Mouse (Mus musculus) CH12.LX (cell line): ENCODE measurements around the gene Apon. TPM values are rescaled to one million over a fixed set of nuclear protein-coding genes. Genes with fewer than 3 reads are reported as not detected.

Source experiments
- DNase-seq: peaks from one replicate; pipeline ENCODE4 v3.0.0-alpha.2; 2013; ENCODE audit errors: extremely low read depth
- H3K27ac ChIP-seq: 2 replicates; pipeline ENCODE4 v1.5.1; 2012; ENCODE audit warnings: low read depth, mild to moderate bottlenecking, control low read depth, moderate library complexity; ENCODE audit not compliant: insufficient read depth
- H3K27me3 ChIP-seq: replicated peaks from 2 replicates; pipeline ENCODE3; 2012; ENCODE audit warnings: inconsistent platforms
- H3K36me3 ChIP-seq, 2 experiments: replicated peaks in 1 of 2; 2 replicates each; pipeline versions ENCODE3 to v1.6.1; 2012; ENCODE audit warnings: inconsistent platforms in 1 of 2, low read length in 1 of 2, mild to moderate bottlenecking in 1 of 2, mixed read lengths in 1 of 2, moderate library complexity in 1 of 2; ENCODE audit not compliant: control insufficient read depth in 1 of 2, insufficient read depth in 1 of 2
- H3K4me1 ChIP-seq, 2 experiments: 2 replicates each; pipeline ENCODE4 v1.6.1; 2012; ENCODE audit warnings: inconsistent platforms in 1 of 2, moderate library complexity in 1 of 2; ENCODE audit not compliant: insufficient read depth in 2 of 2, control insufficient read depth in 1 of 2
- H3K4me2 ChIP-seq: 2 replicates; pipeline ENCODE4 v1.6.1; 2012; ENCODE audit warnings: low read depth, mild to moderate bottlenecking, control low read depth; ENCODE audit not compliant: poor library complexity, insufficient read depth, severe bottlenecking
- H3K4me3 ChIP-seq, 3 experiments: fragments of 150-350 bp in 1 of 3; sonication (generic) in 1 of 3; replicated peaks in 1 of 3; 2 replicates each; pipeline versions ENCODE3 to v1.5.1; 2011 to 2012; ENCODE audit warnings: low read depth in 2 of 3, low read length in 2 of 3, mild to moderate bottlenecking in 2 of 3, moderate library complexity in 2 of 3, control low read depth in 1 of 3, improper control_type of control experiment in 1 of 3, inconsistent platforms in 1 of 3, mixed read lengths in 1 of 3; ENCODE audit not compliant: poor library complexity in 1 of 3
- H3K79me2 ChIP-seq: replicated peaks from 2 replicates; pipeline ENCODE4 v1.6.1; 2012; ENCODE audit warnings: mild to moderate bottlenecking, moderate library complexity; ENCODE audit not compliant: control insufficient read depth, poor library complexity, insufficient read depth, severe bottlenecking; ENCODE audit errors: extremely low read depth
- H3K9ac ChIP-seq: 2 replicates; pipeline ENCODE4 v1.6.1; 2012; ENCODE audit warnings: low read depth, mild to moderate bottlenecking, control low read depth, moderate library complexity; ENCODE audit not compliant: insufficient read depth
- H3K9me3 ChIP-seq: replicated peaks from 2 replicates; pipeline ENCODE3; 2012; ENCODE audit warnings: low read length, inconsistent platforms, mixed read lengths
- CTCF ChIP-seq, 2 experiments: IDR thresholded peaks in 1 of 2; conservative IDR thresholded peaks in 1 of 2; 2 replicates each; pipeline ENCODE4 v1.5.1; 2011 to 2012; ENCODE audit warnings: low read depth in 2 of 2, low read length in 2 of 2, improper control_type of control experiment in 1 of 2, inconsistent platforms in 1 of 2, mild to moderate bottlenecking in 1 of 2, moderate library complexity in 1 of 2
- E2F4 ChIP-seq: IDR thresholded peaks from 2 replicates; pipeline ENCODE4 v1.6.1; 2011; ENCODE audit warnings: low read depth, low read length, improper control_type of control experiment; ENCODE audit not compliant: insufficient replicate concordance
- ELF1 ChIP-seq: IDR thresholded peaks from 2 replicates; pipeline ENCODE4 v1.6.1; 2014; ENCODE audit warnings: low read depth, mild to moderate bottlenecking, inconsistent platforms, low read length, improper control_type of control experiment
- ETS1 ChIP-seq: conservative IDR thresholded peaks from 2 replicates; pipeline ENCODE4 v1.6.1; 2012; ENCODE audit warnings: low read depth, mild to moderate bottlenecking, inconsistent platforms, low read length, improper control_type of control experiment, moderate library complexity
- GABPA ChIP-seq: IDR thresholded peaks from 2 replicates; pipeline ENCODE4 v1.6.1; 2012; ENCODE audit warnings: low read depth, low read length, improper control_type of control experiment, inconsistent platforms; ENCODE audit not compliant: insufficient replicate concordance
- JUN ChIP-seq: IDR thresholded peaks from 2 replicates; pipeline ENCODE4 v1.6.1; 2011; ENCODE audit warnings: low read depth, mild to moderate bottlenecking, low read length, improper control_type of control experiment, moderate library complexity; ENCODE audit not compliant: insufficient read depth
- MAX ChIP-seq: IDR thresholded peaks from 2 replicates; pipeline ENCODE4 v1.6.1; 2011; ENCODE audit warnings: low read length, improper control_type of control experiment
- MAZ ChIP-seq: IDR thresholded peaks from 2 replicates; pipeline ENCODE4 v1.6.1; 2012; ENCODE audit warnings: low read depth, mild to moderate bottlenecking, inconsistent platforms, low read length, improper control_type of control experiment, moderate library complexity
- MEF2A ChIP-seq: IDR thresholded peaks from 2 replicates; pipeline ENCODE4 v1.6.1; 2014; ENCODE audit warnings: low read depth, mild to moderate bottlenecking, inconsistent platforms, low read length, improper control_type of control experiment, borderline replicate concordance
- MXI1 ChIP-seq: IDR thresholded peaks from 2 replicates; pipeline ENCODE4 v1.6.1; 2011; ENCODE audit warnings: mild to moderate bottlenecking, low read depth, low read length, improper control_type of control experiment
- POLR2A ChIP-seq: IDR thresholded peaks from 2 replicates; pipeline ENCODE4 v1.6.1; 2011; ENCODE audit warnings: low read depth, mild to moderate bottlenecking, improper control_type of control experiment, low read length
- RAD21 ChIP-seq: IDR thresholded peaks from 2 replicates; pipeline ENCODE4 v1.6.1; 2011; ENCODE audit warnings: low read depth, mild to moderate bottlenecking, low read length, improper control_type of control experiment, moderate library complexity
- RCOR1 ChIP-seq: conservative IDR thresholded peaks from 2 replicates; pipeline ENCODE4 v1.6.1; 2012; ENCODE audit warnings: low read depth, mild to moderate bottlenecking, inconsistent platforms, low read length, improper control_type of control experiment
- SIN3A ChIP-seq: IDR thresholded peaks from 2 replicates; pipeline ENCODE4 v1.6.1; 2012; ENCODE audit warnings: low read length, improper control_type of control experiment, inconsistent platforms
- TBP ChIP-seq: conservative IDR thresholded peaks from 2 replicates; pipeline ENCODE4 v1.6.1; 2011; ENCODE audit warnings: low read depth, low read length, improper control_type of control experiment
- UBTF ChIP-seq: IDR thresholded peaks from 2 replicates; pipeline ENCODE4 v1.6.1; 2012; ENCODE audit warnings: low read depth, mild to moderate bottlenecking, inconsistent platforms, low read length, improper control_type of control experiment, moderate library complexity
- USF2 ChIP-seq: conservative IDR thresholded peaks from 2 replicates; pipeline ENCODE4 v1.6.1; 2011; ENCODE audit warnings: low read depth, low read length, improper control_type of control experiment
- ZKSCAN1 ChIP-seq: IDR thresholded peaks from 2 replicates; pipeline ENCODE4 v1.6.1; 2012; ENCODE audit warnings: low read depth, inconsistent platforms, low read length, improper control_type of control experiment, borderline replicate concordance
- ZMIZ1 ChIP-seq: IDR thresholded peaks from 2 replicates; pipeline ENCODE4 v1.6.1; 2012; ENCODE audit warnings: low read depth, mild to moderate bottlenecking, inconsistent platforms, low read length, improper control_type of control experiment
- dilution Hi-C: fragments of 300-500 bp; cut with MboI; formaldehyde crosslinking; loops from 2 replicates; pipeline ENCODE4 v1.14.3; 2020; ENCODE audit warnings: low sequenced_read_pairs; ENCODE audit not compliant: extremely low pct_unique_long_range_greater_than_20kb, extremely low pct_ligation_motif_present
- in situ Hi-C: fragments of 300-500 bp; cut with MboI; formaldehyde crosslinking; loops from 3 replicates; pipeline ENCODE4 v1.14.3; 2019; ENCODE audit warnings: low sequenced_read_pairs, low pct_ligation_motif_present, low pct_unique_long_range_greater_than_20kb, mixed read lengths
- polyA plus RNA-seq: library from polyadenylated mRNA; unstranded; fragments of >175 nt; gene quantifications from 2 replicates; pipeline ENCODE4 v1.2.1, GENCODE M21; 2012; ENCODE audit warnings: low read depth; ENCODE audit not compliant: insufficient read length
- total RNA-seq, 2 experiments: library from RNA; depleted of rRNA; stranded (reverse); fragments of 300-350 nt in 1 of 2; fragments of >200 nt in 1 of 2; gene quantifications; 2 replicates each; pipeline ENCODE4 v1.2.3; 2012 to 2014

The Apon gene
- total and polyA plus RNA-seq, 3 experiments: 0.30 to 0.80 (median 0.62) TPM

- no peak overlapping the region for H3K4me3 ChIP-seq
- H3K79me2 ChIP-seq: peaks cover 3% of the 10 kb centered on the region; the same call in 1 of the 2 replicates
- no peaks in the 10 kb centered on the region for H3K9me3 ChIP-seq
- DNase-seq: no peak
- dilution Hi-C loops: no loop called here
- no peaks in the 10 kb centered on the region for H3K36me3 ChIP-seq
- in situ Hi-C loops: no loop called here
- H3K4me1 ChIP-seq: peaks cover 0 to 7% of the 10 kb centered on the region in 2 experiments; a peak in 2 of 4 replicates
- TF ChIP-seq TBP (no peak), ELF1 (no peak)
- H3K4me2 ChIP-seq: no peak overlapping the region
- H3K9ac ChIP-seq: no peak overlapping the region
- no peak overlapping the region for H3K27ac ChIP-seq
- H3K27me3 ChIP-seq: no peaks in the 10 kb centered on the region
Observed at GRCm38 (mm10) chr10:128227592-128227991, 26.3 kb upstream of the Apon start.

DNA sequence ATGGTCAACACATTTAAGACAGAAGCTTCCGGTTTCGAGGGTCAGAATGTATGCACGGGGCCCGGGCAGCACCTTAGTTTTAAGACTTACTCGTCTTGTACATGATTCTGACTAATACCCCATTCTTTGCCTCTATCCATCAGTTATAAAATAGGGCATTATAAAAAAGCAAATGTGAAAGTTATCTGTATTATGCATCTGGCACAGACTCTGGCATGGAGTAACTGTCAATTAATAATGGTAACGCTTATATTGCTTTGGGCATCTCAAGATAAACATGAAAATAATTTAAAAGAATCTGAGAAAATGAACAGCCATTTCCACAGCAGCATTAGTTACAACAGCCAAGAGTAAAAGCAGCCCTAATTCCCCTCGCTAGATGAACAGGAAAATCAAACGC is 25.9 kb upstream of the Apon start:
- Histone ChIP-seq H3K27ac (no peak overlapping the region), H3K36me3 (no peaks in the 10 kb centered on the region), H3K79me2 (peaks cover 8% of the 10 kb centered on the region; the same call in 1 of the 2 replicates)
- dilution Hi-C loops: no loop called here
- TF ChIP-seq RAD21 (no peak), JUN (no peak), MXI1 (no peak), ZKSCAN1 (no peak), MEF2A (no peak), MAX (no peak), UBTF (no peak), SIN3A (no peak), MAZ (no peak), GABPA (no peak), ETS1 (no peak), TBP (no peak), USF2 (no peak), ZMIZ1 (no peak), RCOR1 (no peak), E2F4 (no peak), POLR2A (no peak), CTCF (conservative IDR thresholded peaks at IDR 0.05 in 1 of 2, IDR thresholded peaks at IDR 0.05 in 1 of 2; ENCODE audit: low read depth in 2 of 2, low read length in 2 of 2) (no peak), ELF1 (no peak)
- TF ChIP-seq, all 38 proteins: peak for 0
- no peak overlapping the region for H3K9ac ChIP-seq
- H3K4me2 ChIP-seq: no peak overlapping the region
- H3K4me3 ChIP-seq: no peak overlapping the region
- DNase-seq: no peak
- no peaks in the 10 kb centered on the region for H3K27me3 ChIP-seq
- H3K9me3 ChIP-seq: no peaks in the 10 kb centered on the region
- peaks cover 0 to 7% of the 10 kb centered on the region in 2 experiments; a peak in 2 of 4 replicates for H3K4me1 ChIP-seq
- in situ Hi-C loops: no loop called here
